Mouse (Mus musculus) MEL-GATA-1-ER (cell line): ENCODE measurements around the gene Cpn1.

ENCODE experiments used
- DNase-seq: peaks from one replicate; pipeline ENCODE4 v3.0.0-alpha.2; 2012; ENCODE audit warnings: low read depth; ENCODE audit errors: extremely low read depth

The Cpn1 gene

DNA sequence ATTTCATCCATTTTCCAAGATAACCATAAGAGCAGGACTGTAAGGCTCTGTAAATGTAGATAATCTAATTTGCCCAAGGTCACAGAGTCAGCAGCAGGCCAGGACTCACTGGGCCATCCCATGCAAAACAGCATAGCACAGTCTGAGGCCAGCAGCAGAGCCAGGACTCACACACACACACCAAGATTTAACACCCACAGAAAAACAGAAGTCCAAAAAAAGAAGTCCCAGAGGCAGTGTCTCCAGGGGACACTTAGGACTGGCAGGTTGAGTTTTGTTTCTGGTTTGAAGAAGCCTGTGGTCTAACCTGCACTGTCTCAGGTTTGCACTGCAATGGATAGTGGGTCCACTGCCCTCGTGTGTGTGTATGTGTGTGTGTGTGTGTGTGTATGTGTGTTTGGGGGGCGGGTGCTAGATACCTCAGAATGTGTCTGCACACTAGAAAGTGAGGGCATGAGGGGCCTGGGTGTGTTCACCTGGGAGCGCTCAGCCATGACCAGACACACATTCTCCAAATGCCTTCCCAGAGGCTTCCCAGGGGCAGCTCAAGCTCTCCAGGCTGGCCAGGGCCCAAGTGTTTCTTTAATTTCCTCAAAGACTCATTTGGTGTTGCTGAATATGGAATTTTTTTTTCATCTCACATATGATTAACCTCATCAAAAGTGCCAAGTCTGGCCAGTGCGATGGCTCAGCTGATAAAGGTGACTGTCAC, 73.4 kb downstream of the Cpn1 start:
- no peak for DNase-seq

DNA sequence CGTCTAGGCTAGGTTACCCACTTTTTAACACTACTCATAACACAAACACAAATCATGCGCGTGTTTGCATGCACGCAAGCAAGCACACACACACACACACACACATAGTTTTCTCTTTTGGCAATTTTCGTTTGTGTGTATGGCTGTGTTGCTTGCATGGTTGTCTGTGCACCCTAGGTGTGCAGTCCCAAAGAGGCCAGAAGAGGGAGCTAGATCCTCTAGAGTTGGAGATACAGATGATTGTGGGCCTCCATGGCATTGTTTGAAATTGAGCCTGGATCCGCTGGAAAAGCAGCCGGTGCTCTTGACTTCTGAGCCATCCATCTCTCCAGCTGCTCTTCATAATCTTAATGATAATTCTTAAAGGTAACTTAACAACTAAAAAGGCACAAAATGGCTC, 79.9 kb downstream of the Cpn1 start:
- DNase-seq, result no peak
